Mouse (Mus musculus): ENCODE results near the gene Gm29866. TPM values are rescaled to one million over a fixed set of nuclear protein-coding genes. Genes with fewer than 3 reads are reported as not detected.

Gm29866 gene
- polyA plus RNA-seq (2015; fragmentation: Illumina TruSeq; extraction: RNeasy Lipid Tissue Mini Kit (QIAGEN cat#74804); ENCODE audit: insufficient read depth, low read depth, low replicate concordance): not detected

GRCm38 (mm10) chrY:20993557-20993956 lies at the start of gene Gm29866:
Gene Gm29866 (minus strand): TSS chrY:20993657.

Other genes with a start within 250 kb of the Gm29866 start
- not detected for gene Gm20909, start 170.9 kb upstream of the Gm29866 start, polyA plus RNA-seq (2015; fragmentation: Illumina TruSeq; extraction: RNeasy Lipid Tissue Mini Kit (QIAGEN cat#74804); ENCODE audit: insufficient read depth, low read depth, low replicate concordance)
- gene Gm20865, start 247.9 kb upstream of the Gm29866 start, polyA plus RNA-seq (2015; fragmentation: Illumina TruSeq; extraction: RNeasy Lipid Tissue Mini Kit (QIAGEN cat#74804); ENCODE audit: insufficient read depth, low read depth, low replicate concordance): not detected

Measured in pancreas, adult 10 weeks (tissue).